Mouse (Mus musculus): ENCODE measurements around the gene Bag3.

Gene Bag3

GRCm38 (mm10) chr7:128537676-128538075, 14.3 kb downstream of the Bag3 start:
- DNase-seq (ENCODE audit: low spot score in 2 of 2): no peak

- no peak for DNase-seq (ENCODE audit: low spot score in 2 of 2)
Measured at GRCm38 (mm10) chr7:128538196-128538595, 14.8 kb downstream of the Bag3 start.

- no peak for DNase-seq (ENCODE audit: low spot score in 2 of 2)
Measured at GRCm38 (mm10) chr7:128538769-128539168, 15.4 kb downstream of the Bag3 start.

- no peak for DNase-seq (ENCODE audit: low spot score in 2 of 2)
Measured at GRCm38 (mm10) chr7:128540111-128540510, 16.7 kb downstream of the Bag3 start.

- no peak for DNase-seq (ENCODE audit: low spot score in 2 of 2)
Measured at GRCm38 (mm10) chr7:128540734-128541133, 17.3 kb downstream of the Bag3 start.

GRCm38 (mm10) chr7:128541186-128541585, 17.8 kb downstream of the Bag3 start:
- DNase-seq (ENCODE audit: low spot score in 2 of 2): peak in 1 of 2 experiments; percentile 11

GRCm38 (mm10) chr7:128541771-128542170, 18.4 kb downstream of the Bag3 start:
- no peak for DNase-seq (ENCODE audit: low spot score in 2 of 2)

- DNase-seq (ENCODE audit: low spot score in 2 of 2): no peak
Measured at GRCm38 (mm10) chr7:128542488-128542887, 19.1 kb downstream of the Bag3 start.

- DNase-seq (ENCODE audit: low spot score in 2 of 2): no peak
Measured at GRCm38 (mm10) chr7:128543148-128543855, 19.9 kb downstream of the Bag3 start.

- no peak for DNase-seq (ENCODE audit: low spot score in 2 of 2)
Measured at GRCm38 (mm10) chr7:128543961-128544360, 20.5 kb downstream of the Bag3 start.

- no peak for DNase-seq (ENCODE audit: low spot score in 2 of 2)
Measured at GRCm38 (mm10) chr7:128544566-128545262, 21.3 kb downstream of the Bag3 start.

GRCm38 (mm10) chr7:128546031-128546430, 22.6 kb downstream of the Bag3 start:
- DNase-seq (ENCODE audit: low spot score in 2 of 2): no peak

GRCm38 (mm10) chr7:128549137-128549536, 25.7 kb downstream of the Bag3 start:
- no peak for DNase-seq (ENCODE audit: low spot score in 2 of 2)

GRCm38 (mm10) chr7:128550328-128551086, 27.1 kb downstream of the Bag3 start:
- DNase-seq (ENCODE audit: low spot score in 2 of 2): no peak

GRCm38 (mm10) chr7:128551087-128551457, 27.7 kb downstream of the Bag3 start:
- DNase-seq (ENCODE audit: low spot score in 2 of 2): no peak

- no peak for DNase-seq (ENCODE audit: low spot score in 2 of 2)
Measured at GRCm38 (mm10) chr7:128553105-128553705, 29.8 kb downstream of the Bag3 start.

- no peak for DNase-seq (ENCODE audit: low spot score in 2 of 2)
Measured at GRCm38 (mm10) chr7:128554502-128554901, 31.1 kb downstream of the Bag3 start.

GRCm38 (mm10) chr7:128555141-128555750, 31.8 kb downstream of the Bag3 start:
- DNase-seq (ENCODE audit: low spot score in 2 of 2): no peak

- no peak for DNase-seq (ENCODE audit: low spot score in 2 of 2)
Measured at GRCm38 (mm10) chr7:128556923-128557430, 33.6 kb downstream of the Bag3 start.

- DNase-seq (ENCODE audit: low spot score in 2 of 2): peak in 1 of 2 experiments; percentile 43
Measured at GRCm38 (mm10) chr7:128563373-128563772, 40.0 kb downstream of the Bag3 start.

GRCm38 (mm10) chr7:128566311-128566710, 42.9 kb downstream of the Bag3 start:
- DNase-seq (ENCODE audit: low spot score in 2 of 2): peak; percentile 35 to 47
